Mouse (Mus musculus): ENCODE data around the gene Zc3h7b. TPM values are rescaled to one million over a fixed set of nuclear protein-coding genes. Genes with fewer than 3 reads are reported as not detected.
A peak's percentile ranks its signal among the peaks of the same experiment; 100 is the strongest.

Zc3h7b gene
- total RNA-seq, 1 experiment: 22.5 TPM

DNA sequence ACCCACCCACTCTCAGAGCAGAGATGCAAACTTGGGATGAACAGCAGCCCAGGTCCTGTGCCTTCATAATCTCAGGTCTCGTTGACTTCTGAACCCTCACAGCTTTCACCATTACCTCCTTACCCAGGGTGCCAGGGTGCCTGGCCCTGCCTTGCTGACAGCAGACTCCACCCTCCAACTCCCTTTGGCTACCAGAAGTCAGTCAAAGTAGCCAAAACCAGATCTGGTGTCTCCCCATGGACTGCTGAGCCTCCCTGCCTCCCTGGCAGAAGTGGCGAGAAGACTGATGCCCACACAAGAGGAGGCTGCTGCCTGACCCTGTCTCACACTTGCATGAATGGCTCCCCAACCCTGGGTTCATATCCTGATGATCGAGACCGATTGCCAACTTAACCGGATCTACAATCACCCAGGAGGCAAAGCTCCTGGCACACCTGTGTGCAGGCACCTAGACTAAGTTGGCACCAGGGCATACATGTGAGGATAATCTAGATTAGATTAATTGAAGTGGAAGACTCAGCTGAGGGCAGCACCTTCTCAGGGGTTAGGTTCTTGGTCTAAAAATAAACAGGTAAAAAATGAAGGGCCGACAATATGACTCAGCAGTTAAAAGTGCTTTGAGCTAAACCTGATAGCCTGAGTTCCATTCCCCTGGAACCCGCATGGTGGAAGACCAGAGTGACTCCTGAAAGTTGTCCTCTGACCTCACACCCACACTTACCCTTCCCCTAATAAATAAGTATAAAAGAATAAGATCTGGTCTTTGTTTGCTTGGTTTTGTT lies 83.8 kb downstream of the Zc3h7b start:
- no peaks in the 10 kb centered on the region for H3K4me1 ChIP-seq (ENCODE audit: control insufficient read depth in 2 of 2, insufficient read depth in 2 of 2, low read length in 2 of 2, poor library complexity in 1 of 2)
- H3K27ac ChIP-seq (ENCODE audit: insufficient read depth, low read depth, low read length, poor library complexity, severe bottlenecking): no peak overlapping the region; the same call in 1 of the 2 replicates
- H3K9me3 ChIP-seq (ENCODE audit: control insufficient read depth, insufficient read depth, low read depth, low read length): no peaks in the 10 kb centered on the region
- no peak overlapping the region for H3K9ac ChIP-seq (ENCODE audit: insufficient read depth, low read depth, low read length, poor library complexity, severe bottlenecking)
- no peak for DNase-seq (ENCODE audit: low read depth, low spot score)
- H3K4me3 ChIP-seq (ENCODE audit: insufficient read depth in 1 of 2, low read depth in 1 of 2, low read length in 2 of 2, poor library complexity in 1 of 2, severe bottlenecking in 1 of 2): no peak overlapping the region
- in situ Hi-C loops (cut with MboI; ENCODE audit: low sequenced_read_pairs in 2 of 2, unreplicated experiment in 2 of 2): no loop called here
- no peak for TF ChIP-seq MAFK (IDR thresholded peaks at IDR 0.05; ENCODE audit: insufficient read depth, low read depth, low read length)
- no peak for TF ChIP-seq CHD2 (IDR thresholded peaks at IDR 0.05; ENCODE audit: low read depth, low read length)
- peaks cover 9% of the 10 kb centered on the region; the same call in 1 of the 2 replicates for H3K36me3 ChIP-seq (ENCODE audit: control insufficient read depth, insufficient read depth, low read length, poor library complexity, severe bottlenecking)

DNA sequence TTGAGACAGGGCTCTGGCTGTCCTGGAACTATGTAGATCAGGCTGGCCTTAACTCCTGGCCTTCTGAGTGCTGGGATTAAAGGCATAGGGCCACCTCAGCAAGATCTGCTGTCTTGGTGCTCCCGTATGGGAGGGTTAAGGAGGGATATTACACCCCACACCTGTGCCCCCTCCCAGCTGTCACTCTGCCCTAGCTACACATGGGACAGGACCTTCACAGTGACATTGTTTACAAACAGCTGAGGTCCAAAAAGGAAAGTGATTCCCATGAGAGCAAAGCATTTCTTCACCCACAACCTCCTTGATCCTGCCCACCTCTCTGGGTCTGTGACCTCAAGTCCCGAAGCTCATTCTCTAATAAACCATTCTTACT lies 84.3 kb downstream of the Zc3h7b start:
- in situ Hi-C loops (cut with MboI; ENCODE audit: low sequenced_read_pairs in 2 of 2, unreplicated experiment in 2 of 2): no loop called here
- no peak for TF ChIP-seq CHD2 (IDR thresholded peaks at IDR 0.05; ENCODE audit: low read depth, low read length)
- TF ChIP-seq ZNF384 (IDR thresholded peaks at IDR 0.05; ENCODE audit: low read depth, low read length): no peak
- TF ChIP-seq ZC3H11A (IDR thresholded peaks at IDR 0.05; ENCODE audit: borderline replicate concordance, low read depth, low read length): no peak
- TF ChIP-seq HCFC1 (IDR thresholded peaks at IDR 0.05; ENCODE audit: borderline replicate concordance, insufficient read depth, low read length): no peak
- no peak for TF ChIP-seq MAFK (IDR thresholded peaks at IDR 0.05; ENCODE audit: insufficient read depth, low read depth, low read length)
- no peak for DNase-seq (ENCODE audit: low read depth, low spot score)
- H3K4me1 ChIP-seq (ENCODE audit: control insufficient read depth in 2 of 2, insufficient read depth in 2 of 2, low read length in 2 of 2, poor library complexity in 1 of 2): no peaks in the 10 kb centered on the region
- H3K27ac ChIP-seq (ENCODE audit: insufficient read depth, low read depth, low read length, poor library complexity, severe bottlenecking): no peak overlapping the region
- H3K9me3 ChIP-seq (ENCODE audit: control insufficient read depth, insufficient read depth, low read depth, low read length): no peaks in the 10 kb centered on the region
- H3K36me3 ChIP-seq (ENCODE audit: control insufficient read depth, insufficient read depth, low read length, poor library complexity, severe bottlenecking): peaks cover 5% of the 10 kb centered on the region; the same call in 1 of the 2 replicates
- no peak overlapping the region for H3K4me3 ChIP-seq (ENCODE audit: insufficient read depth in 1 of 2, low read depth in 1 of 2, low read length in 2 of 2, poor library complexity in 1 of 2, severe bottlenecking in 1 of 2)
- no peak overlapping the region for H3K9ac ChIP-seq (ENCODE audit: insufficient read depth, low read depth, low read length, poor library complexity, severe bottlenecking)

DNA sequence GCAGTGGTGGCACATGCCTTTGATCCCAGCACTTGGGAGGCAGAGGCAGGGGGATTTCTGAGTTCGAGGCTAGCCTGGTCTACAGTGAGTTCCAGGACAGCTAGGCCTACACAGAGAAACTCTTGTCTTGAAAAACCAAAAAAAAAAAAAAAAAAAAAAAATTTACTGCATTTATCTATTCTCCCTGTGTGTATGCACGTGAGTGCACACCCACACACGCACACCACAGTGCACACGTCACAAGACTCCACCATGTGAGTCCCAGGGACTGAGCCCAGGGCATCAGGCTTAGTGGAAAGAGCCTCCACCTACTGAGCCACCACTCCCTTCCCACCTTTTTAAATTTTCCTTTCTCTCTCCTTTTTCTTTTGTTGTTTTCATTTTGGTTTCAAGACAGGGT lies 85.7 kb downstream of the Zc3h7b start:
- peaks cover 3% of the 10 kb centered on the region; the same call in 1 of the 2 replicates for H3K36me3 ChIP-seq (ENCODE audit: control insufficient read depth, insufficient read depth, low read length, poor library complexity, severe bottlenecking)
- DNase-seq (ENCODE audit: low read depth, low spot score): no peak
- in situ Hi-C loops (cut with MboI; ENCODE audit: low sequenced_read_pairs in 2 of 2, unreplicated experiment in 2 of 2): no loop called here
- no peak overlapping the region for H3K27ac ChIP-seq (ENCODE audit: insufficient read depth, low read depth, low read length, poor library complexity, severe bottlenecking)
- H3K9me3 ChIP-seq (ENCODE audit: control insufficient read depth, insufficient read depth, low read depth, low read length): no peaks in the 10 kb centered on the region
- no peak for TF ChIP-seq CHD2 (IDR thresholded peaks at IDR 0.05; ENCODE audit: low read depth, low read length)
- TF ChIP-seq ZC3H11A (IDR thresholded peaks at IDR 0.05; ENCODE audit: borderline replicate concordance, low read depth, low read length): no peak
- TF ChIP-seq ZNF384 (IDR thresholded peaks at IDR 0.05; ENCODE audit: low read depth, low read length): no peak
- no peak for TF ChIP-seq HCFC1 (IDR thresholded peaks at IDR 0.05; ENCODE audit: borderline replicate concordance, insufficient read depth, low read length)
- TF ChIP-seq MAFK (IDR thresholded peaks at IDR 0.05; ENCODE audit: insufficient read depth, low read depth, low read length): no peak
- H3K9ac ChIP-seq (ENCODE audit: insufficient read depth, low read depth, low read length, poor library complexity, severe bottlenecking): no peak overlapping the region
- H3K4me3 ChIP-seq (ENCODE audit: insufficient read depth in 1 of 2, low read depth in 1 of 2, low read length in 2 of 2, poor library complexity in 1 of 2, severe bottlenecking in 1 of 2): peak overlapping the region in 1 of 2 experiments; percentile 64; a peak in 1 of 4 replicates
- H3K4me1 ChIP-seq (ENCODE audit: control insufficient read depth in 2 of 2, insufficient read depth in 2 of 2, low read length in 2 of 2, poor library complexity in 1 of 2): no peaks in the 10 kb centered on the region; a peak in 1 of 4 replicates

DNA sequence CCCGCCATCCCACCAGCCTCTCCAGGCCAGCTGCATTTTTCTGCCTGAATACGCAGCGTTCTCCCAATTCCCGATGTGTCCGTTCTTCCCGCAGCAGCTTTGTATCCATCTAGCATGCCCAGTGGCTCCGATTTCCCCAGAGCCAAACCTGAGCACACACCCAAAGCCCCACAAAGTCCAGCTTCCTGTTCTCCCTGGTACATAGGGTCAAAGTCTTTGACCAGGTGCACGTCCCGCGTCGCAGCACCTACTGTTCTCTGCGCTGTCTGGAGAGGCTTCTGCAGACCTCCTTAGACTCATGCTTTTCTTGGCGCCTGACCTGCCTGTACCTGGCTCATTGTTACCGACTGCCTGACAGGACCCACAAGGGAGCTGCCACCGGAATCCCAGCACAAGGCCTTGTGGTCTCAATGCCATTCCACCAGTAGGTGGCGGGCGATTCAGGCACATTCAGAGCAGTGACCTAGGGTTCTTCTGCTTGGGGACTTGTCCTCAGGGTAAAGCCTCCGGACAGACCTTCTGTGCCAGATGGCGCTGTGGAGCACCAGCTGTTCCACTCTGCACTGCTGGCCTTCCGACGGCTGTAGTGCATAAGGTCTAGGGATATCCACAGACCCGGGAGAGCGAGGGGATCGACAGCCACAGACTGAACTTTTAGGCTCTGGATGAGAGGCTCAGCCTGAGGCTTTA lies 86.4 kb downstream of the Zc3h7b start:
- H3K36me3 ChIP-seq (ENCODE audit: control insufficient read depth, insufficient read depth, low read length, poor library complexity, severe bottlenecking): peaks cover 3% of the 10 kb centered on the region; the same call in 1 of the 2 replicates
- H3K4me3 ChIP-seq (ENCODE audit: insufficient read depth in 1 of 2, low read depth in 1 of 2, low read length in 2 of 2, poor library complexity in 1 of 2, severe bottlenecking in 1 of 2): peak overlapping the region; percentile 35 to 64
- peak; percentile 98 for DNase-seq (ENCODE audit: low read depth, low spot score)
- in situ Hi-C loops (cut with MboI; ENCODE audit: low sequenced_read_pairs in 2 of 2, unreplicated experiment in 2 of 2): no loop called here
- H3K27ac ChIP-seq (ENCODE audit: insufficient read depth, low read depth, low read length, poor library complexity, severe bottlenecking): no peak overlapping the region
- TF ChIP-seq ZNF384 (IDR thresholded peaks at IDR 0.05; ENCODE audit: low read depth, low read length) (no peak), HCFC1 (IDR thresholded peaks at IDR 0.05; ENCODE audit: borderline replicate concordance, insufficient read depth, low read length) (peak; percentile 69; the same call in 1 of the 2 replicates), ZC3H11A (IDR thresholded peaks at IDR 0.05; ENCODE audit: borderline replicate concordance, low read depth, low read length) (peak; percentile 71), CHD2 (IDR thresholded peaks at IDR 0.05; ENCODE audit: low read depth, low read length) (no peak), MAFK (IDR thresholded peaks at IDR 0.05; ENCODE audit: insufficient read depth, low read depth, low read length) (no peak)
- H3K9ac ChIP-seq (ENCODE audit: insufficient read depth, low read depth, low read length, poor library complexity, severe bottlenecking): peak overlapping the region; percentile 36; the same call in 1 of the 2 replicates
- peaks cover 0 to 2% of the 10 kb centered on the region in 2 experiments; a peak in 1 of 4 replicates for H3K4me1 ChIP-seq (ENCODE audit: control insufficient read depth in 2 of 2, insufficient read depth in 2 of 2, low read length in 2 of 2, poor library complexity in 1 of 2)
- no peaks in the 10 kb centered on the region for H3K9me3 ChIP-seq (ENCODE audit: control insufficient read depth, insufficient read depth, low read depth, low read length)
